ENCODE assay signal across 8 mouse cellular contexts in genomic region chr4:80517476-80518285, GRCm38 (mm10).
DNase-seq lines count a peak whose midpoint lies in the region; ATAC-seq and TF ChIP-seq lines count a peak whose summit lies in the region.

No protein-coding gene starts in this region.

- no peak for TF ChIP-seq EP300 in lung, postnatal 0 days (IDR thresholded peaks at IDR 0.05)

- no peak overlapping the region for H3K9ac ChIP-seq in lung, postnatal 0 days (replicated peaks; ENCODE audit: low read depth)

- H3K36me3 ChIP-seq in E14TG2a.4 (ENCODE audit: insufficient read depth, low read length), result no peaks in the 10 kb centered on the region
- no peaks in the 10 kb centered on the region for H3K36me3 ChIP-seq in embryonic facial prominence, embryonic 10.5 days (replicated peaks)
- no peaks in the 10 kb centered on the region for H3K36me3 ChIP-seq in lung, postnatal 0 days (ENCODE audit: insufficient read depth, low read length)

- no peak overlapping the region for H3K4me3 ChIP-seq in E14TG2a.4 (replicated peaks; ENCODE audit: low read length)
- no peak overlapping the region for H3K4me3 ChIP-seq in embryonic facial prominence, embryonic 10.5 days
- H3K4me3 ChIP-seq in lung, postnatal 0 days (ENCODE audit: low read depth, low read length), result no peak overlapping the region

- TF ChIP-seq CTCF in E14TG2a.4 (conservative IDR thresholded peaks at IDR 0.05; ENCODE audit: low read length), result peak; percentile 54
- peak; percentile 56 for TF ChIP-seq CTCF in lung, postnatal 0 days (IDR thresholded peaks at IDR 0.05)

- ATAC-seq in lung, postnatal 0 days, result no peak
- ATAC-seq in monocyte, adult 5-6 weeks (replicated peaks; ENCODE audit: insufficient number of reproducible peaks, low FRiP score, low TSS enrichment, poor library complexity, severe bottlenecking), result no peak

- no peak overlapping the region for H3K4me2 ChIP-seq in lung, postnatal 0 days (replicated peaks; ENCODE audit: low read depth, low read length)

- no peaks in the 10 kb centered on the region for H3K27me3 ChIP-seq in E14TG2a.4 (ENCODE audit: insufficient read depth, low read length)
- no peaks in the 10 kb centered on the region for H3K27me3 ChIP-seq in embryonic facial prominence, embryonic 10.5 days (replicated peaks; ENCODE audit: low read depth, poor library complexity, severe bottlenecking)
- H3K27me3 ChIP-seq in lung, postnatal 0 days (replicated peaks; ENCODE audit: insufficient read depth, low read length), result no peaks in the 10 kb centered on the region

- DNase-seq in adrenal gland, postnatal 10 days, result peak; percentile 53
- DNase-seq in embryonic facial prominence, embryonic 10.5 days (ENCODE audit: low spot score), result peak; percentile 60
- peak; percentile 40 to 67 for DNase-seq in heart, postnatal 10 days
- peak; percentile 71 for DNase-seq in layer of hippocampus, adult 11-12 months (ENCODE audit: low spot score)
- peak; percentile 33 for DNase-seq in lung, postnatal 0 days (ENCODE audit: low spot score)
- DNase-seq in right cerebral cortex, postnatal 25 days, result peak; percentile 63

- intact Hi-C loops in heart, postnatal 10 days (cut with DNase I), result no loop called here

- H3K9me3 ChIP-seq in E14TG2a.4 (ENCODE audit: low read length), result no peaks in the 10 kb centered on the region
- no peaks in the 10 kb centered on the region for H3K9me3 ChIP-seq in embryonic facial prominence, embryonic 10.5 days
- no peaks in the 10 kb centered on the region for H3K9me3 ChIP-seq in lung, postnatal 0 days (ENCODE audit: low read length)

- H3K27ac ChIP-seq in embryonic facial prominence, embryonic 10.5 days (replicated peaks), result no peak overlapping the region
- H3K27ac ChIP-seq in lung, postnatal 0 days (ENCODE audit: low read length), result no peak overlapping the region

- 20% methylated on average over 12 of the region's 12 CpGs for WGBS in embryonic facial prominence, embryonic 10.5 days
- 27% methylated on average over 12 of the region's 12 CpGs for WGBS in lung, postnatal 0 days

- H3K4me1 ChIP-seq in E14TG2a.4 (replicated peaks; ENCODE audit: low read depth, low read length), result no peaks in the 10 kb centered on the region
- peaks cover 33% of the 10 kb centered on the region; the same call in 1 of the 2 replicates for H3K4me1 ChIP-seq in embryonic facial prominence, embryonic 10.5 days
- H3K4me1 ChIP-seq in lung, postnatal 0 days (ENCODE audit: insufficient read depth, low read depth, low read length), result no peaks in the 10 kb centered on the region
